Mouse (Mus musculus): ENCODE measurements around the gene Adamts4. TPM values are rescaled to one million over a fixed set of nuclear protein-coding genes. Genes with fewer than 3 reads are reported as not detected.

Adamts4 gene
- polyA plus RNA-seq, 1 experiment, result 29.8 TPM

DNA sequence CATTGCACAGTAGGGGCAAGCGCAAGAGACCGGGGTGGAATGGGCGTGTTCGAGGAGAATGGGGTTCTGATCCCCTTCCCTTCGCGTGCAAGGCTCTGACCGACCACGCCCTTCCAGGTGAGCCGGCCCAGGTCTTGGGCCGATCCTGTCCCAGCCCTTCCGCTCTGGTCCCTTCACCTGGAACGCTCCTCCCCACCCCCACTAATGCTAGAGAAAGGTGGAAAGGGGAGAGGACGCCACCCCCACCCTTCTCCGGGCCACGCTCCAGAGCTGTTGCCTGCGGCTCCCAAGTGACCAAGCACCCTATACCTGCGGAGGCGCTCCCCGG is 20.3 kb downstream of the Adamts4 start:
- 0% methylated on average over 19 of the region's 19 CpGs for WGBS
- Histone ChIP-seq H3K4me3 (replicated peaks; ENCODE audit: insufficient read depth, low read depth, low read length) (peak overlapping the region; percentile 71), H3K4me1 (ENCODE audit: control insufficient read depth, insufficient read depth, low read length) (no peaks in the 10 kb centered on the region), H3K27me3 (ENCODE audit: control insufficient read depth, insufficient read depth, low read length) (no peaks in the 10 kb centered on the region), H3K27ac (ENCODE audit: insufficient read depth, low read length) (peak overlapping the region; percentile 15; the same call in 1 of the 2 replicates)
- TF ChIP-seq POLR2A (IDR thresholded peaks at IDR 0.05; ENCODE audit: borderline replicate concordance, insufficient read depth, low read length) (no peak), CTCF (IDR thresholded peaks at IDR 0.05; ENCODE audit: borderline replicate concordance, insufficient read depth, low read depth, low read length) (no peak)
- DNase-seq, result peak in 1 of 2 experiments; percentile 61

DNA sequence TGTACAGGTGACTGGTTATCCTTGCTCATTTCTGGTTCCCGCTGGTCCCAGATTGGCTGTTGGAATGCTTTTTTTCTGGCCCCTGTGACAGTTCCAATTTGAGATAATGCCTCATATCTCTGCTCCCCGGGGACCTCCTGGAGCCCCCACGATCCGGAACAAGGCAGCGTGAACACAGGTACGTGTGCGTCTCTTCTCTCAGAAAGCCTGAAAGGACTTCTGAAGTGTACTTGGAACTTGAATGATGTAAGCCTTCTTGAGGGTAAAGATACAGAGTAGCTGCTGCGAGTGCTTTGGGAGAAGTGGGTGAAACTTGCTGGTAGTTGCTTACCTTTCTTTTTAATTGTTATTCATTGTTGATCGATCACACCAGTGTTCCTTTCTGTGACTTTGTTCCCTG is 21.0 kb downstream of the Adamts4 start:
- TF ChIP-seq CTCF (IDR thresholded peaks at IDR 0.05; ENCODE audit: borderline replicate concordance, insufficient read depth, low read depth, low read length) (no peak), POLR2A (IDR thresholded peaks at IDR 0.05; ENCODE audit: borderline replicate concordance, insufficient read depth, low read length) (no peak)
- WGBS, result 37% methylated on average over 9 of the region's 9 CpGs
- no peak for DNase-seq

DNA sequence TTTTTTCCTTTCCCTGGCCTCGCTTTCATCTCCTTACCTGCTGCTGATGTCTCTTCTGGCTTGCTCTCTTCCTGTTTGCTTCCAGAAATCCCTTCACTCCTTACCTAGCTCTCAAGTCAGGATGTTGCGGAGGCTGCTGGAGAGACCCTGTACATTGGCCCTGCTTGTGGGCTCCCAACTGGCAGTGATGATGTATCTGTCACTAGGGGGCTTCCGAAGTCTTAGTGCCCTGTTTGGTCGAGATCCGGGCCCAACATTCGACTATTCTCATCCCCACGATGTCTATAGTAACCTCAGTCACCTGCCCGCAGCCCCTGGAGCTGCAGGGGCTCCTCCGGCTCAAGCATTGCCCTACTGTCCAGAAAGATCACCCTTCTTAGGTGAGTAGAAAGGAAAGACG is 21.4 kb downstream of the Adamts4 start:
- no peak overlapping the region for H3K4me3 ChIP-seq (replicated peaks; ENCODE audit: insufficient read depth, low read depth, low read length)
- H3K27ac ChIP-seq (ENCODE audit: insufficient read depth, low read length), result no peak overlapping the region
- no peaks in the 10 kb centered on the region for H3K27me3 ChIP-seq (ENCODE audit: control insufficient read depth, insufficient read depth, low read length)
- DNase-seq, result no peak
- TF ChIP-seq CTCF (IDR thresholded peaks at IDR 0.05; ENCODE audit: borderline replicate concordance, insufficient read depth, low read depth, low read length) (no peak), POLR2A (IDR thresholded peaks at IDR 0.05; ENCODE audit: borderline replicate concordance, insufficient read depth, low read length) (no peak)
- WGBS, result 54% methylated on average over 10 of the region's 10 CpGs
- H3K4me1 ChIP-seq (ENCODE audit: control insufficient read depth, insufficient read depth, low read length), result no peaks in the 10 kb centered on the region

More for the DNA sequence above, 21.0 kb downstream of the Adamts4 start:
- H3K4me3 ChIP-seq (replicated peaks; ENCODE audit: insufficient read depth, low read depth, low read length), result peak overlapping the region; percentile 71
- H3K4me1 ChIP-seq (ENCODE audit: control insufficient read depth, insufficient read depth, low read length), result no peaks in the 10 kb centered on the region
- no peaks in the 10 kb centered on the region for H3K27me3 ChIP-seq (ENCODE audit: control insufficient read depth, insufficient read depth, low read length)
- no peak overlapping the region for H3K27ac ChIP-seq (ENCODE audit: insufficient read depth, low read length)

DNA sequence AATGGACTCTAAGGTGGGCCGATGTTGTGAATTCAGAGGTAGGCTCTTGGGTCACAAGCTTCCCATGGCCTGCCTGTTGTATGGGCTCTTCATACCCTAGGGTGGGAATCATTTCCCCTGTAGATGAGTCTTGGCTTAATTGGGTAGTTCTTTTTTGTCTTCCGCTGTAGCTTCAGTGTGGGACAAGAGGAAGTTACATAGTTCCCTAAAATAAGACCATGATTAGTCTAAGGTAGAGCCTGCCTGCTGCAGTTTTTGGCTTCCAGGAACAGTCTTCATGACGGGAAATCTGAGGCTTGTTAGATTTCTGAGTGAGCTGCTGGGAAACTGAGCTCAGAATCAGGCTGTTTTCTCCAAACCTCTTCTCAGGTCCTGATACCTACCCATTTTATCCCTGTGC is 21.9 kb downstream of the Adamts4 start:
- no peaks in the 10 kb centered on the region for H3K4me1 ChIP-seq (ENCODE audit: control insufficient read depth, insufficient read depth, low read length)
- WGBS, result 92% methylated on average over 3 of the region's 3 CpGs
- no peaks in the 10 kb centered on the region for H3K27me3 ChIP-seq (ENCODE audit: control insufficient read depth, insufficient read depth, low read length)
- H3K4me3 ChIP-seq (replicated peaks; ENCODE audit: insufficient read depth, low read depth, low read length), result no peak overlapping the region
- no peak for DNase-seq
- no peak overlapping the region for H3K27ac ChIP-seq (ENCODE audit: insufficient read depth, low read length)
- TF ChIP-seq CTCF (IDR thresholded peaks at IDR 0.05; ENCODE audit: borderline replicate concordance, insufficient read depth, low read depth, low read length) (no peak), POLR2A (IDR thresholded peaks at IDR 0.05; ENCODE audit: borderline replicate concordance, insufficient read depth, low read length) (no peak)

DNA sequence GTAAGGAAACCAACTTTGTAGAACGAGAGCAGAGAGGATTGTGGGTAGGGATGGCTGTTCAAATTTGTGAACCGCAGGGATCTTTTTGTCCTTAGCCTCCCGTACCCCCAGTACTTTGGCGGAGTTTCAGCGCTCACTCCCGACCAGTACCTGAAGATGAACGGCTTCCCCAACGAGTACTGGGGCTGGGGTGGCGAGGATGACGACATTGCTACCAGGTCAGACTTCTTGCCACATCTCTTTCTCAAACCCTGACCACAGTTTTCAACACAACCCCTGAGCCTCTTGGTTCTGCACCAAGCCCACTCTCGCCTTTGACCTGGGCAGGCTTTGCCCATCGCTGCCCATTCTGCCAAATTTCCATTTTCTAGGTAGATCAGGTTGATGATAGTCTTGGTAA is 23.9 kb downstream of the Adamts4 start:
- Histone ChIP-seq H3K4me3 (replicated peaks; ENCODE audit: insufficient read depth, low read depth, low read length) (no peak overlapping the region), H3K4me1 (ENCODE audit: control insufficient read depth, insufficient read depth, low read length) (no peaks in the 10 kb centered on the region), H3K27ac (ENCODE audit: insufficient read depth, low read length) (no peak overlapping the region), H3K27me3 (ENCODE audit: control insufficient read depth, insufficient read depth, low read length) (no peaks in the 10 kb centered on the region)
- DNase-seq, result no peak
- WGBS, result 87% methylated on average over 12 of the region's 12 CpGs
- TF ChIP-seq CTCF (IDR thresholded peaks at IDR 0.05; ENCODE audit: borderline replicate concordance, insufficient read depth, low read depth, low read length) (no peak), POLR2A (IDR thresholded peaks at IDR 0.05; ENCODE audit: borderline replicate concordance, insufficient read depth, low read length) (no peak)

DNA sequence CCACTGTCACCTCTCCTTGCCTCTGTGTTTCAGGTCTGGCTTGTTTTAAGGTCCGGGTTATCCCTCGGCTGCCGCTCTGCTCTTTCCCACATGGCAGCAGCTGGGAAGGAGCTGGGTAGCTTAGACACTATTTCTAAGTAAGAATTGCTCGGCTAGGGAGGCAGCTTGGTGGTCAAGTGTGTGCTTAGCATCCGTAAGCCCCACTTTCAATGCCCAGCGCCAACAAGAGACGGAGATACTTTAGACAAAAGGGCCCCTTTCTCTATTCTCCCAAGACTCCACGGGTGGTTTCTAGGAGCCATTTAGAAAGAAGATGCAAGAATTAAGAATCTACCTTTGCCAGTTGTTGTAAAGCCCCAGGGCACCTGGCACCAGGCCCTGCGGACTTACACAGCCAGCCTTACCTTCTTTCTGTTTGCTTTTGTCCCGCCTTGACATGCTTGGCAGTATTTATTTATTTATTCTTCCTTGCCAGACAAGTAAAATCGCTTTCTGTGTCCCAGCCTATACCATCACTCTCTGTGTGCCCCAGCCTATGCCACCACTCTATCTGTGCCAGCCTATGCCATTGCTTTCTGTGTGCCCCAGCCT is 25.0 kb downstream of the Adamts4 start:
- 73% methylated on average over 11 of the region's 11 CpGs for WGBS

DNA sequence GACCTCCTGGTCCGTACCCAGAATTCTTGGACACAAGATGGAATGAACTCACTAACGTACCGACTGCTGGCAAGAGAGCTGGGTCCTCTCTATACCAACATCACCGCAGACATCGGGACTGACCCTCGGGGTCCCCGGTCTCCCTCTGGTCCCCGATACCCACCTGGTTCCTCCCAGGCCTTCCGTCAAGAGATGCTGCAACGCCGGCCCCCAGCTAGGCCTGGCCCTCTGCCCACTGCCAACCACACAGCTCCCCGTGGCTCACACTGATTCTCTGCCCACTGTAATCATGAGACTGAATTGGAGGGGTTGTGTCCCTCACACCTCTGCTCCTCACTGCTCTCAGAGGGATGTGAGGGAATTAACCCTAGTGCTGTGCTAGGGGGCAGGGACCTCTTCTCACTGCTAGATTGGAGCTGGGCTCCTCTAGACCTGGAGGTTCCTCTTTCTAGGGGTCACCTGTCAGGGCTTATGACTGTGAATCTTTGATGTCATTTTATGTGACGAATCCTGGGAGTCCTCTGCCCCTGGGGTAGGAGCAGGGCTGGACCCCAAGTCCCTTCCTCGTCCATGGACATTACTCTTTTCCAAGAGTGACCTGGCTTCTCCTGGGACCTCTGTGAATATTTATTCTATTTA is 26.0 kb downstream of the Adamts4 start:
- 70% methylated on average over 14 of the region's 14 CpGs for WGBS
- no peak overlapping the region for H3K4me3 ChIP-seq (replicated peaks; ENCODE audit: insufficient read depth, low read depth, low read length)

More for the DNA sequence above, 25.0 kb downstream of the Adamts4 start:
- DNase-seq, result no peak
- Histone ChIP-seq H3K4me1 (ENCODE audit: control insufficient read depth, insufficient read depth, low read length) (peaks cover 6% of the 10 kb centered on the region; the same call in 1 of the 2 replicates), H3K4me3 (replicated peaks; ENCODE audit: insufficient read depth, low read depth, low read length) (no peak overlapping the region), H3K27me3 (ENCODE audit: control insufficient read depth, insufficient read depth, low read length) (no peaks in the 10 kb centered on the region), H3K27ac (ENCODE audit: insufficient read depth, low read length) (no peak overlapping the region)
- no peak for TF ChIP-seq POLR2A (IDR thresholded peaks at IDR 0.05; ENCODE audit: borderline replicate concordance, insufficient read depth, low read length)
- no peak for TF ChIP-seq CTCF (IDR thresholded peaks at IDR 0.05; ENCODE audit: borderline replicate concordance, insufficient read depth, low read depth, low read length)

DNA sequence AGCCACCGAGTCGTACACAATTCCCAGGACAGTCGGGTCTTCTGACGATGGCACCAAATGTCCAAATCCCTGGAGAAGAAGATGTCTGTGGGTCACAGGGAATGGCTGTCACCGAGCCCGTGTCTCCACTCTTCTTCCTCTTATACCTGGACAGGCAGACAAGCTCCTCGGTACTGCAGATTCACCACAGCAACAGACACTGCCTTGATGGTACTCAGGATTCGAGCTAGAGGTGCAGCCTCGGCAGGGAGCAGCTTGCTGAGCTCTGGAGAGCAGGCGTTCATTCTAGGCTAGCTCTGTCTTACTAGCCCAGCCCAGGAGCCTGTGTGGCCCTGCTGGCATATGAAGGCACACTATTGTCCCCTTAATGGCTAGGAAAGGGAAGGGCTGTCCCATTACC is 27.5 kb downstream of the Adamts4 start:
- no peak for TF ChIP-seq POLR2A (IDR thresholded peaks at IDR 0.05; ENCODE audit: borderline replicate concordance, insufficient read depth, low read length)
- TF ChIP-seq CTCF (IDR thresholded peaks at IDR 0.05; ENCODE audit: borderline replicate concordance, insufficient read depth, low read depth, low read length), result no peak
- 80% methylated on average over 10 of the region's 10 CpGs for WGBS
- Histone ChIP-seq H3K4me3 (replicated peaks; ENCODE audit: insufficient read depth, low read depth, low read length) (no peak overlapping the region), H3K4me1 (ENCODE audit: control insufficient read depth, insufficient read depth, low read length) (peaks cover 7% of the 10 kb centered on the region; the same call in 1 of the 2 replicates), H3K27ac (ENCODE audit: insufficient read depth, low read length) (no peak overlapping the region), H3K27me3 (ENCODE audit: control insufficient read depth, insufficient read depth, low read length) (no peaks in the 10 kb centered on the region)
- DNase-seq, result peak in 1 of 2 experiments; percentile 7

More for the DNA sequence above, 26.0 kb downstream of the Adamts4 start:
- H3K27me3 ChIP-seq (ENCODE audit: control insufficient read depth, insufficient read depth, low read length), result no peaks in the 10 kb centered on the region
- H3K27ac ChIP-seq (ENCODE audit: insufficient read depth, low read length), result no peak overlapping the region
- no peak for DNase-seq
- no peak for TF ChIP-seq CTCF (IDR thresholded peaks at IDR 0.05; ENCODE audit: borderline replicate concordance, insufficient read depth, low read depth, low read length)
- H3K4me1 ChIP-seq (ENCODE audit: control insufficient read depth, insufficient read depth, low read length), result peaks cover 7% of the 10 kb centered on the region; the same call in 1 of the 2 replicates

Data from cerebellum, adult 2 months (tissue).